Mouse (Mus musculus) hindbrain, embryonic 14.5 days (tissue): ENCODE data around the gene BC028528. TPM values are rescaled to one million over a fixed set of nuclear protein-coding genes. Genes with fewer than 3 reads are reported as not detected.
A peak's percentile ranks its signal among the peaks of the same experiment; 100 is the strongest.

ENCODE experiments used
- ATAC-seq: fragments of 200-750 bp; cut with Nextera tagmentation; 2 replicates; pipeline ENCODE4 v1.8.0; 2017; ENCODE audit warnings: moderate number of reproducible peaks, mild to moderate bottlenecking, moderate TSS enrichment, moderate library complexity; ENCODE audit not compliant: low FRiP score
- DNase-seq: peaks from one replicate; pipeline ENCODE4 v3.0.0-alpha.2; 2015; ENCODE audit warnings: low spot score
- H3K27ac ChIP-seq: fragments of 300-500 bp; sonication (generic); 2 replicates; pipeline ENCODE4 v1.5.1; 2014; ENCODE audit warnings: mild to moderate bottlenecking, moderate library complexity
- H3K27me3 ChIP-seq: fragments of 300-500 bp; sonication (generic); 2 replicates; pipeline ENCODE4 v1.6.1; 2014; ENCODE audit warnings: mild to moderate bottlenecking, low read length, mixed read lengths; ENCODE audit not compliant: control insufficient read depth, insufficient read depth
- H3K36me3 ChIP-seq: fragments of 300-500 bp; sonication (generic); replicated peaks from 2 replicates; pipeline ENCODE4 v1.6.1; 2014; ENCODE audit not compliant: control insufficient read depth, insufficient read depth
- H3K4me1 ChIP-seq: fragments of 300-500 bp; sonication (generic); replicated peaks from 2 replicates; pipeline ENCODE4 v1.6.1; 2014; ENCODE audit warnings: antibody characterized with exemption, low read length, mixed read lengths; ENCODE audit not compliant: control insufficient read depth, insufficient read depth
- H3K4me2 ChIP-seq: fragments of 300-500 bp; sonication (generic); replicated peaks from 2 replicates; pipeline ENCODE4 v1.6.1; 2014; ENCODE audit warnings: mild to moderate bottlenecking, moderate library complexity
- H3K4me3 ChIP-seq: fragments of 300-500 bp; sonication (generic); replicated peaks from 2 replicates; pipeline ENCODE4 v1.5.1; 2014; ENCODE audit warnings: mild to moderate bottlenecking, low read length
- H3K9ac ChIP-seq: fragments of 300-500 bp; sonication (generic); 2 replicates; pipeline ENCODE4 v1.6.1; 2014
- H3K9me3 ChIP-seq: fragments of 300-500 bp; sonication (generic); 2 replicates; pipeline ENCODE4 v1.6.1; 2016; ENCODE audit warnings: low read length; ENCODE audit not compliant: control insufficient read depth
- WGBS: fragments of 180-500 bp; shearing (Covaris S2); extraction: QIAGEN DNeasy Blood & Tissue Kit; methylation state at CpG from one replicate; pipeline ENCODE4 v1.1.7; 2014; 5-methylcytosine and 5-hydroxymethylcytosine counted together
- polyA plus RNA-seq: library from polyadenylated mRNA; unstranded; fragments of >200 nt; fragmentation: Nextera tagmentation; extraction: Ambion mirVana; gene quantifications from 2 replicates; pipeline ENCODE4 v1.2.1, GENCODE M21; 2014

The BC028528 gene
- polyA plus RNA-seq, 1 experiment from 2014 or later, result 26.2 TPM

DNA sequence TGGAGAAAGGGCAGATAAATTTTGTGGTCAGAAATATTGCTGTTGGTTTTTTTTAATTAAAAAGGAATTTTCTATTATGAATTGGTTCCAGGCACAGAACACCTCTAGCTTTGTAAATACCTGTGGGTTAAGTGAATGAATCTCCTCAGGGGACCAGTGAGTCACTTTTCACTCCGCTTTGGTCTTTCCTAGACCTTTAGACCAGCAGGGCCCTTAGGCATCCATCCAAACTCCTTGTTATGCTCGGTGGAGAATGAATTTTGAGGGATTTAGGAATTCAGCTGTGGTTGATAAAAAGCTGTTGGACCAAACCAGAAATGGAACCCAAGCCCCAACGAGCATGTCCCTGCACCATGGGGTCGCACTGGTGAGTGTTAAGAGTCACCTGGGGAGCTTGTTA is 15.8 kb upstream of the BC028528 start:
- Histone ChIP-seq H3K4me3 (no peak overlapping the region), H3K4me1 (peaks cover 21% of the 10 kb centered on the region), H3K27ac (no peak overlapping the region), H3K9me3 (no peaks in the 10 kb centered on the region), H3K4me2 (no peak overlapping the region), H3K27me3 (peaks cover 20% of the 10 kb centered on the region; the same call in 1 of the 2 replicates), H3K9ac (no peak overlapping the region), H3K36me3 (no peaks in the 10 kb centered on the region)
- no peak for DNase-seq
- WGBS, result 56% methylated on average over 4 of the region's 4 CpGs
- no peak for ATAC-seq

DNA sequence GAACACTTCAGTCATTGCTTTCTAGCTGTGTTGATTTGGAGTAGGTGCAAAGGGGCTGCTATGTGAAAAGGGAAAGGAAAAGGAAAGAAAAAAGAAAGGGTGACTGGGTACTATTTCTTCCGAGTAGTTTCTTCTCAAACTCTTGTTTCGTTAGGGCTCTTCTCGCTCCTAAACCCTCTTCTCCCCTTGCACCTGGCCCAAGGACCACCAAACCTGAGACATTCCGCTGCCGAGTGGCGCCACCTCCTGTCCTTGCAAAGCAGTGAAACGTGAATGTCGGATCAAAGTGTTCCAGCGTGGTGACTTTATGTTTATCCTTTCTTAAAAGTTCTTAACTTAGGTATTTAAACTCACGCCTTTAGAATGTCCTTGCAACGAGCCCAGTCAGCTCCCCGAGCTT is 15.1 kb upstream of the BC028528 start:
- Histone ChIP-seq H3K36me3 (no peaks in the 10 kb centered on the region), H3K9ac (no peak overlapping the region), H3K9me3 (no peaks in the 10 kb centered on the region), H3K27me3 (peaks cover 20% of the 10 kb centered on the region; the same call in 1 of the 2 replicates), H3K27ac (no peak overlapping the region), H3K4me3 (0 out of 2 replicates have a peak overlapping the region, but pooled peaks have one; percentile 10), H3K4me2 (peak overlapping the region; percentile 62), H3K4me1 (peaks cover 21% of the 10 kb centered on the region)
- DNase-seq (peak; percentile 65), ATAC-seq (no peak)
- WGBS, result under 1% methylated on average over 12 of the region's 12 CpGs

DNA sequence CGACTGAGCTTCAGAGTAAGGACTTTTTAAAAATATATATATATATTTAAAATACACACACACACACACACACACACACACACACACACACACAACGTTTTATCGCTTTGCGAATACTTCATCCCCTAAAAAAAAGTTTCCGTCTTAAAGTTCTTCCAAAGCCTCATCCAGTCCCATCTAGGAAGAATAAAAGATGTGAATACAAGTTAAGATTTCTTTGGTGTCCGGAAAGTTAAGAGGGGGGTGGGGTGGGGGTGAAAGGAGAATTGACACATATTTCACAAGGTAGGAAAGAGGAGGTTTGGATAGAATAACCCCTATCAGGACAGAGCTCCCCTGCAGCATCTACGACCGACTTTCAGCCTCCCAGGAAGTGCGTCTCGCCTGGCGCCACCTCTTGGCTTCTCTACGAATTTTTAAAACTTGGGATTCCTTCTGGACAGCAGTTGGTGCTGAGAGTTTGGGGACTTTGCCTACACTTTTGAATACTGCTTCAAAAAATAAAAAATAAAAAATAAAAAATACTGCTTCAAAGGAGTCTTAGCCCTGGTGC is 14.2 kb upstream of the BC028528 start:
- H3K27me3 ChIP-seq, result peaks cover 20% of the 10 kb centered on the region; the same call in 1 of the 2 replicates
- no peak overlapping the region for H3K27ac ChIP-seq
- no peak for ATAC-seq
- 0 out of 2 replicates have a peak overlapping the region, but pooled peaks have one; percentile 27 for H3K4me3 ChIP-seq
- WGBS, result 1% methylated on average over 12 of the region's 12 CpGs
- H3K9me3 ChIP-seq, result no peaks in the 10 kb centered on the region
- no peaks in the 10 kb centered on the region for H3K36me3 ChIP-seq
- DNase-seq, result peak; percentile 72
- H3K4me1 ChIP-seq, result peaks cover 21% of the 10 kb centered on the region
- peak overlapping the region; percentile 38; the same call in 1 of the 2 replicates for H3K9ac ChIP-seq
- H3K4me2 ChIP-seq, result peak overlapping the region; percentile 62

DNA sequence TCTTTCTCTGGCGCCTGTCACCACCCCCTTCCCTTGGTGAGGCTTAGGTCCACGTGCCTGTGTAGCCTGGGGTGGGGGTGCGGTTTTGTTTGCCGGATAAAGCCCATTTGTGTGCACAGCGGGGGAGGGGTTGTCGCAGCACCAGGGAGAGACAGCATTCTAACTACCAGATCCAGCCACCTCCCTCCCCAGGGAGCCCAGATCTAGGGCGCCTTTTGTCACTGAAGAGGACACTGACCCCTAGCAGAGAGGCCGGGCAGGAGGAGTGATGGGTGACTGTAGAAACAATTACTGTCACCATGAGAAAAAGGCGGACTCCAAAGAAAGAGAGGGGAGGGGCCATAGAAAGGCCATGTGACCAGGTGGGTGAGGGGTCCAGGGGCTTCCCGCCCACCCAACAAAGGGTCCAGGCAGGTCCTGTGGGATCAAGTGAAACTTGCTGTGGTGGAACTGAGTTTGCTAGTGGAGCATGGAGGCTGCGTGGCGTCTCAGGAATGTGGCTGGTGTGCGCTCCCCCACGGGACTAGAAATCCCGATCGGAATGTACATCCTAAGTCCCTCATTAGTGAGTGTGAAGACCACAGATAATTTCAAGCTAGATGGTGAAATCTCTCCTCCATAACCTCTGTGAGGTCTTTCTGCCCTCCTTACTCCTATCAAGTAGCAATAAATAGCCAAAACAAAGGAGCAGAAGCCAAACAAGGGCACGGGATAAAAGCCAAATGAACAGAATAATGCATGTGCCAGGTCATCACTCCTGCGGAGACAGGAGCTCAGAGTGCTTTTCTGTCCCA is 13.5 kb upstream of the BC028528 start:
- no peaks in the 10 kb centered on the region for H3K9me3 ChIP-seq
- ATAC-seq (0 out of 2 replicates have a peak, but pooled peaks have one; percentile 35), DNase-seq (no peak)
- H3K4me1 ChIP-seq, result peaks cover 21% of the 10 kb centered on the region
- H3K9ac ChIP-seq, result peak overlapping the region; percentile 38
- peaks cover 20% of the 10 kb centered on the region; the same call in 1 of the 2 replicates for H3K27me3 ChIP-seq
- WGBS, result under 1% methylated on average over 18 of the region's 18 CpGs
- no peak overlapping the region for H3K27ac ChIP-seq
- peak overlapping the region; percentile 27 for H3K4me3 ChIP-seq
- peak overlapping the region; percentile 62 for H3K4me2 ChIP-seq
- H3K36me3 ChIP-seq, result no peaks in the 10 kb centered on the region

DNA sequence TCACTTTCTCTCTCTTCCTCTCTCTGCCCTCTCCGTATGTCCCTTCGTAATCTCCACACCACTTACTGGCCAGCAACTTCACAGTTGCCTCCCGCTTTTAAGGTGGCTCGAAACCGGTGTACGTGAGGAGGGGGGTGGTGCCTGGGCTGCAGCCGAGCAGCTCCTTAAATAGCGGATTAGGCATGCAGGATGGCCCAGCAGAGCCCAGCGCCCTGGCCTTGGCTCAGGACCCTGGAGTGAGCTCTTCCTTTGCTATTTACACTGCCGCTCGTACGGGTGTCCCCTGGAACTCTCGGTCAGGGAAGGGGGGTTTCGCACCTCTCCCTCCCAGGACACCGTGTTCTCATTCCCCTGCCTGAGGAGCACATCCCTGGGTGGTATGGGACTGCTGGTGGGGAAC is 12.8 kb upstream of the BC028528 start, which contains the start of gene Car14:
Gene Car14 (minus strand): TSS at position 124 of the 400 bp plus-strand sequence.
- peak within 1 kb of the TSS; percentile 27 for H3K4me3 ChIP-seq
- no peaks in the 10 kb centered on the region for H3K36me3 ChIP-seq
- no peak within 1 kb of the TSS for H3K27ac ChIP-seq
- H3K9ac ChIP-seq, result peak within 1 kb of the TSS; percentile 38
- H3K9me3 ChIP-seq, result no peaks in the 10 kb centered on the region
- peaks cover 21% of the 10 kb centered on the region for H3K4me1 ChIP-seq
- no peak for DNase-seq
- peak within 1 kb of the TSS; percentile 62 for H3K4me2 ChIP-seq
- WGBS, result under 1% methylated on average over 15 of the region's 15 CpGs
- peaks cover 20% of the 10 kb centered on the region; the same call in 1 of the 2 replicates for H3K27me3 ChIP-seq
- peak; percentile 35; the same call in 1 of the 2 replicates for ATAC-seq

DNA sequence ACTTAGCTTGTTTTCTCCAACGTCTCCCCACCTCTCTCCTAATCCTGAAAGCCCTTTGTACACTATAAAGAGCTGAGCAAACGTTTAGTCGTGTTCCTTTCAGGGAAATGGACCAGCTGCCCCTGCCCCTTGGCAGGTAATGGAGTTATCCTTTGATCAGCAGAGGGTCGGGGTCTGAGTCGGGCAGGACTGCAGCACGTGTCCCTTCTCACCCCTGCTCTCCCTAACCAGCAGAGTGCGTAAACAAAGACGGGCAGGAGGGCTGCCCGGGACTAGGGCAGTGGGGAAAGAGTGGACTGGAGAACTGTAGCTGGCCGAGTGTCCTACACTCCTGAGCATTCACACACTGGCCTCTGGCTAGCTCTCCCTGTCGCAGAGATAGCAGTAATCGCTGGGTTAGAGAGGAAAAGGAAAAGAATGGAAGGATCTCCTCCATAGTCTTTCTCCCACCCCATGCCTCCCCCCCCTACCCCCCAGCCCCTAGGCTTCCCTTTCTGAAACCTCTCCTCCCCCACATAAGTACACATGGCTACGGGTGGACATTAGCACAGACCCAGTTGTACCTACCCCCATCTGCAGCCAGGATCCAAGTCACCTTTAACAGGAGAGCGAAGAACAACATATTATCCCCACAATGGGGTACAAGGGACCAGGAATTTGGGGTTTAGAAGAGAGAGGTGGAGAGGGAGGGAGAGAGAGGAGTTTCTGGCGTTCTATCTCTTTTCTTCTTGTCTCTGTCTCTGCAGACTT is 12.1 kb upstream of the BC028528 start:
- no peak for ATAC-seq
- under 1% methylated on average over 15 of the region's 15 CpGs for WGBS
- no peak for DNase-seq
- Histone ChIP-seq H3K9me3 (no peaks in the 10 kb centered on the region), H3K27ac (no peak overlapping the region), H3K36me3 (no peaks in the 10 kb centered on the region), H3K4me3 (peak overlapping the region; percentile 27), H3K4me2 (peak overlapping the region; percentile 62), H3K4me1 (peaks cover 21% of the 10 kb centered on the region), H3K9ac (peak overlapping the region; percentile 38; the same call in 1 of the 2 replicates), H3K27me3 (peaks cover 20% of the 10 kb centered on the region; the same call in 1 of the 2 replicates)

DNA sequence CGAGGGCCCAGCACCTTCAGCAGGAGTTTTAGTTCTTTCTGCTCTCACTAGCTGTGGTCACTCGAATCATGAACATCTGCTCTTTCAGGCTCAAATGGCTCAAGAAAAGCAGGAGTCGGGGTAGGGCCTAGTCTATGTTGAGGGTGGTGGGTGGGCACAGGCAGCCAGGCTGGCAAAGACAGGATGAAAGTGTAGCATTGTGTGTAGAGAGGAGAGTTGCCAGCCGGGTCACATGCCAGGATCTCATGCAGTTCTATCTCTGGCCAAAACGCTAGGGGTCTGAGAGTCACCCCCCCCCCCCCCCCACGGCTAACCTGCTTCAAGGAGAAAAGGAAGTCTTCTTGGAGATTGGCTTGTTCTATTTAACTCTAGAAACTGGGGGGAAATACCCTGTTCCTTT is 10.8 kb upstream of the BC028528 start:
- no peak for DNase-seq
- no peak for ATAC-seq
- Histone ChIP-seq H3K36me3 (no peaks in the 10 kb centered on the region; the same call in 1 of the 2 replicates), H3K4me3 (no peak overlapping the region), H3K9me3 (no peaks in the 10 kb centered on the region), H3K27me3 (peaks cover 20% of the 10 kb centered on the region; the same call in 1 of the 2 replicates), H3K4me1 (peaks cover 21% of the 10 kb centered on the region), H3K27ac (no peak overlapping the region), H3K9ac (no peak overlapping the region), H3K4me2 (no peak overlapping the region)
- WGBS, result 39% methylated on average over 5 of the region's 6 CpGs

DNA sequence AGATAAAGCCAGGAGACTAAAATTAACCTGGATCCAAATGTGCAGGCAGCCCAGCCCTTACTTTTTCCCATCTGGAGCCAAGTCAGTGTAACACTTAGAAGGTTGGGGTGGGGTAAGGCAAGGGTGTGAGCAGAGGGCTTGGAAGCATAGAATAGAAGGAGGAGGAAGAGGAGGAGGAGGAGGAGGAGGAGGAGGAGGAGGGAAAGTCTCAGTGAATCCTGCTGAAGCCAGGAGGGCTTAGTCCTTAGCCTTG is 10.5 kb upstream of the BC028528 start:
- Histone ChIP-seq H3K9me3 (no peaks in the 10 kb centered on the region), H3K4me3 (no peak overlapping the region), H3K27me3 (peaks cover 16% of the 10 kb centered on the region; the same call in 1 of the 2 replicates), H3K4me1 (peaks cover 21% of the 10 kb centered on the region), H3K9ac (no peak overlapping the region), H3K4me2 (no peak overlapping the region), H3K27ac (no peak overlapping the region), H3K36me3 (no peaks in the 10 kb centered on the region; the same call in 1 of the 2 replicates)
- DNase-seq (no peak), ATAC-seq (no peak)
